Mouse (Mus musculus): ENCODE measurements at regions not wholly inside any gene's neighbourhood (a gene's known extent, or its start where the extent isn't known, plus 50 kb on each side); places are given as distances from the start of the nearest gene placed in this dataset.

DNA sequence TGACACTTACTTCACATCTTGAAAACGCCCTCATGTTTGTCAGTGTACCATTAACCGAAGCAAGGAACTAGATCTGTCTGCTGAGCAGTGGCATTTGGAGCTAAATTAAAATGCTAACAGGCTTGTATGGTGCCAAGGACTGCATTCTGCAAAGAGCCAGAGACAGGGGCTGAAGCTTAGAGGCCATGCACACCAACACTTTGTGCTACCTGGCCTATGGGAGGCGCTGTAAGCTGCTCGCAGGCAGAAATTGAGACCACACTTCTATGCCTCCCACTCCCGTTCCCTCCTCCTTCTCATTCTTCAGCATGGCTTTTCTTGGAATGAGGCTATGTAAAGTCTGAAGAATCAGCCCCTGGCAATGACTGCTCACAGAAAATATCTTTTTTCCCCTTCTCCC lies 476.2 kb downstream of the Tox3 start:
- H3K9me3 ChIP-seq: no peaks in the 10 kb centered on the region
- H3K4me1 ChIP-seq: no peaks in the 10 kb centered on the region
- WGBS: 70% methylated on average over 5 of the region's 5 CpGs
- no peak overlapping the region for H3K9ac ChIP-seq
- ATAC-seq (ENCODE audit: insufficient read depth, low FRiP score, low read depth): no peak
- H3K4me3 ChIP-seq (replicated peaks): no peak overlapping the region
- no peaks in the 10 kb centered on the region for H3K27me3 ChIP-seq (replicated peaks)
- H3K4me2 ChIP-seq: no peak overlapping the region
- no peaks in the 10 kb centered on the region for H3K36me3 ChIP-seq
- H3K27ac ChIP-seq: no peak overlapping the region

DNA sequence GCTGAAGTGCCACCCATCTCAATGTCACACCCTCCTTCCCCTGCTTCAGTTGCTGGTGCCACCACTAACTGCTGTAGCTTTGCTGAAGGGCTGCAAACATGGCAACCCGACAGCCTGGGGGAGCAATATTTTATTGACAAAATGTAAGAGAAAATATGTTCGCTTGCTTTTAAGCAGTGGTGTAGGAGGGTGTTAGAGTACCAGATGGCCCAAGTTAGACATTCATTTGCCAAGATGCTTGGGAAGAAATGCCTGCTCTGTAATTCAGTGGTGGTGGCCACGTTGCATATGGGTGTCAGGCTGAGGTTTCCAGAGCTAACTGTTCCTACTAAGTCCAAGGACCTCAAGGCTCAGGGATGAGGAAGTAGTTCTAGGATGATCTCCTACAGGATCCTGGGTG lies 488.3 kb downstream of the Tox3 start:
- ATAC-seq (ENCODE audit: insufficient read depth, low FRiP score, low read depth): no peak

DNA sequence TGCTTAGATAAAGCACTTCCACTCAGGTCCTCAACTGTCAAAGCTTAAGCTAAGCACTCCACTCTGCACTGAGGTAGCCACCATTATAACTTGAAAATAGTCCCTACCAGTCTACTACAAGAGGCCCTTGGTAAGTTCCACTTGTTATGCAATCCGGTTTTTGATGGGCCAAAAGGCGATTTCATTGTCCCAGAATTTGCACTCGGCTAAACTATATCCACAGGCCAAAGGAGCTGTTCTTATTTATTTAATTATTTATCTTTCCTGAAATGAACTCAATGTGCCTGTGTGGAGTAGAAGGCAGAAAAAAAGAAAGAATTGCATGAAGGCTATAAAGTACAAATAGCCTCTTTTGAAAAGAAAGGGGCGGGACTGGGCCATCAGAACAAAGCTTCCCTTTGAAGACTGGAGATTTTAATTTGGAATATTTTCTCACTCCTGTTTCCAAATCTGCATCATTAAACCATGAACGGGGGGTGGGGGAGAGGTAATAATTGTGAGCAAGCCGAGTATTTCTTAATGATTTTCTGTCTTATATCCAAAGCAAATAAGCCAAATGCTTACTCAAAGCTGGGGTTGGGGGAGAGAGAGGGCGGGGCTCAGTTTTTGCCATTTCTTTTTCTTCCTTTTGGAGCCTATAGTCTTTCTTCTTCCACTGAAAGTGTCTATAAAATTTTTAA lies 489.3 kb downstream of the Tox3 start:
- Histone ChIP-seq H3K4me3 (replicated peaks) (no peak overlapping the region), H3K9me3 (no peaks in the 10 kb centered on the region), H3K4me1 (no peaks in the 10 kb centered on the region), H3K27ac (no peak overlapping the region), H3K27me3 (replicated peaks) (no peaks in the 10 kb centered on the region), H3K9ac (no peak overlapping the region), H3K4me2 (no peak overlapping the region), H3K36me3 (no peaks in the 10 kb centered on the region)
- WGBS: 74% methylated on average over 7 of the region's 7 CpGs
- ATAC-seq (ENCODE audit: insufficient read depth, low FRiP score, low read depth): no peak

More for the DNA sequence above, 488.3 kb downstream of the Tox3 start:
- Histone ChIP-seq H3K36me3 (no peaks in the 10 kb centered on the region), H3K9ac (no peak overlapping the region), H3K27me3 (replicated peaks) (no peaks in the 10 kb centered on the region), H3K4me2 (no peak overlapping the region), H3K9me3 (no peaks in the 10 kb centered on the region), H3K4me1 (no peaks in the 10 kb centered on the region), H3K27ac (no peak overlapping the region), H3K4me3 (replicated peaks) (no peak overlapping the region)
- WGBS: 90% methylated on average over 3 of the region's 3 CpGs

DNA sequence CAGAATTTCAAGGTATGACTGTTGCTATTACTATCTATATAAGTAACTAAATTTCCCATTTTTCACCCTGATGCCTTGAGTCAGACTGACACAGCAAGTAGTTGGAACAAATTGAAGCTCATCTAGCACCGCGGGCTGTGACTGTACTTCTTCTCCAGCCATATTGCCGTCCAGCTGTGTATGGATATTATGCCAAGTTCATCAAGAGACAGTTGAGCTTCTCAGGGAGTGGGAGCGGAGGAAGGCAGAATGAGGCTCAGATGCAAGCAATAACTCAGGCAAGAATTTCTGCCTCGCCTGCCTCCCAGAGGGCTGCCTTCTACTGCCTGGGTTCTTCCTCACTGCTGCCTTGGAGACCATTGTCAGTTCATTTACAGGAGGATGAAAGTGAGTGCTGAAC lies 492.6 kb downstream of the Tox3 start:
- Histone ChIP-seq H3K4me3 (replicated peaks) (no peak overlapping the region), H3K36me3 (no peaks in the 10 kb centered on the region), H3K27ac (no peak overlapping the region), H3K27me3 (replicated peaks) (no peaks in the 10 kb centered on the region), H3K4me2 (no peak overlapping the region), H3K4me1 (no peaks in the 10 kb centered on the region), H3K9ac (no peak overlapping the region), H3K9me3 (no peaks in the 10 kb centered on the region)
- 73% methylated on average over 5 of the region's 5 CpGs for WGBS
- ATAC-seq (ENCODE audit: insufficient read depth, low FRiP score, low read depth): no peak

DNA sequence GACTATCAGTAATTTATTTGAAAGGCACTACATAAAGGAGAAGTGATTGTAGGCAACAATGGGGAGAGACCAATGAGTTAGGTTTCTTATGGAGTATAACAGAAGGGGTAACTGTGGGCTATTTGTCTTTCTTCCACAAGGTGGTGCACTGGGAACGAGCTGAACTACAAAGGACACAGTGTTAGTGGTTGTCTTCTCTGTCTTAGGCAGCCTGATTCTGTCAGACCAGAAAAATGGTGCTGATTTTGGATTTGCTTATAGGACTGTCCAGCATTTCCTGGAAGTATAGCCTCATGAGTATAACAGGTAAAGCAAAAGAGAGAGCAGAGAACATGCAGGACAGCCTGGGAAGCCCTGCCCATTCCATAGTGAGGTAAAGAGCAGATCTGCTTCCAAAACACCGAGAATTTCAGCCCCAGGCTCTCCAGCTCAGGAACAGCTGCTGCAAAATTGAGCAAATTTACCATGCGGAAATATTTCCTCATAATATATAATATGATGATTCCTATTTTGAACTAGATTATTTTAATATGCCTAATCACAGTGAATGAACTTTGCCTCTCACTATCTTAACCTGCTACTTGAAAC lies 497.8 kb downstream of the Tox3 start:
- Histone ChIP-seq H3K4me3 (replicated peaks) (no peak overlapping the region), H3K27me3 (replicated peaks) (no peaks in the 10 kb centered on the region), H3K9me3 (no peaks in the 10 kb centered on the region), H3K27ac (no peak overlapping the region), H3K36me3 (no peaks in the 10 kb centered on the region), H3K4me2 (no peak overlapping the region), H3K9ac (no peak overlapping the region), H3K4me1 (no peaks in the 10 kb centered on the region)
- ATAC-seq (ENCODE audit: insufficient read depth, low FRiP score, low read depth): 0 out of 2 replicates have a peak, but pooled peaks have one; percentile 47
- 40% methylated on average over 3 of the region's 3 CpGs for WGBS

DNA sequence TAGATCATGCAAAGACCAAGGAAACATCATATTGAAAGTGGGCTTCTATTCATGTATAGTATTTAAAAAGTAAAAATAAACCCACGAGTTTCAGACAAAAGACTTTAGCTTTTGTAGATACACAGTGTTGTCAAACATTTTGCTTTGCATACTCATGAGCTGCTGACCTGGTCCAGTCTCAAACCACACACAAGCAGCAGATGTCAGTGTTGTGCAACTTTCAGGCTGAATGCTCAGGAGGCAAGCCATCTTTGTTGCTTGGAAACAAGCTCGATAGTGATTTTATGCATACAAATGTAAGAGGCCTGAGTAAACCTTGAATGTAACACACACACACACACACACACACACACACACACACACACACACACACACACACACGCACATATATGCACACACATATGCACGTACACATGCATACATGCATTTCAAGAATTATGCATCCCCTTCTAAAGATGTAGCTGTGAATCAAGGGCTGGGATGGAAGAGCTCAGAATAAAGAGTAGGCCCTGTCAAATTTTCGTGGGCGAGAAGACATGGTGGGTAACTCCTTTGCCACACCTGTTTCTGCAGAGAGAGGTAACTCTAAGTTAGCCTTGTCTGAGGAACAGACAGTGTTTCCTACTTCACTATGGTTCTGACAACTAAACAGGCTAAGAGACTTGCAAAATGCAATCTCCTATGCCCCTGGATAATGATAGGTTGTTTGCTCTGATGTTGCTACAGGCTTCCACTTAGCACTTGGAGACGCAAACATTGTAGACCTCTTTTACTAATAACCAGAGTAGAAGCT lies 498.5 kb downstream of the Tox3 start:
- no peak overlapping the region for H3K4me2 ChIP-seq
- no peaks in the 10 kb centered on the region for H3K27me3 ChIP-seq (replicated peaks)
- H3K4me3 ChIP-seq (replicated peaks): no peak overlapping the region
- WGBS: 55% methylated on average over 7 of the region's 7 CpGs
- H3K9me3 ChIP-seq: no peaks in the 10 kb centered on the region
- H3K4me1 ChIP-seq: no peaks in the 10 kb centered on the region
- no peak overlapping the region for H3K27ac ChIP-seq
- ATAC-seq (ENCODE audit: insufficient read depth, low FRiP score, low read depth): no peak
- no peaks in the 10 kb centered on the region for H3K36me3 ChIP-seq
- no peak overlapping the region for H3K9ac ChIP-seq

DNA sequence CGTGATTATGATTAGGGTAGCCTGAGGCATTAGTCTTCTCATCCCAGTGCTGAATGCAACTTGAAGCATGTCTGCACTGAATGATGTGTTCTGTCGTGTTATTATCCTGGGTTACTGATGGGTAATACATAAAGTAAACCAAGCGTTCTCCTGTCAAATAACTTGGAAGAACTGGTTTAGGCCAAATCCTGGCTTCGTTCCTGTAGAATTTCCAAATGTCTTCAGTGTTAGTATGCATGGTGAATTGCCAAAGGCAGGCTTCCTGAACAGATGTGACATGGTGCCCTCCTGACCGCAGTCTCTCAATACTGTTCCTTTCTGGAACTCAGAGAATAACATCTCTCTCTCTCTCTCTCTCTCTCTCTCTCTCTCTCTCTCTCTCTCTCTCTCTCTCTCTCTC lies 509.6 kb downstream of the Tox3 start:
- no peak for ATAC-seq (ENCODE audit: insufficient read depth, low FRiP score, low read depth)
- Histone ChIP-seq H3K36me3 (no peaks in the 10 kb centered on the region), H3K27me3 (replicated peaks) (no peaks in the 10 kb centered on the region), H3K9me3 (no peaks in the 10 kb centered on the region), H3K4me2 (no peak overlapping the region), H3K9ac (no peak overlapping the region), H3K4me3 (replicated peaks) (no peak overlapping the region), H3K4me1 (no peaks in the 10 kb centered on the region), H3K27ac (no peak overlapping the region)
- 64% methylated on average over 5 of the region's 5 CpGs for WGBS

DNA sequence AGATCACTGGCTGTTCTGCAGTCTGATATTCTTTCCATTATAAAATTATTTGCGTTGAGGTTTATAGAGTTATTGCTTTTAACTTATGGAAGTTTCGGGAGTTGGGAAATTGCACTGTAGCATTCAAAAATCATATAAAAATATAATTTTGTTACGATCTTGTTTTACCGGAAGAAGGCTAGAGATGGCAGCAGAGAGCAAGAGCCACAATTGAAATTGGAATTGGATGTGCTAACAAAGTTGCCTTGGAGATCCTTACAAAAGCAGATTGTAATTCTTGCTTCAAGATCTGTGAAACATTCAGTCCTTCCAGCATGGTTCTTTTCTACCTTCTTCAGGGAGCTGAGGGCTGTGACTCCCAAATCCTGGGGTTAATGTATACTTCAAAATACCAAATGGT lies 514.4 kb downstream of the Tox3 start:
- WGBS: 68% methylated on average over 4 of the region's 4 CpGs
- Histone ChIP-seq H3K4me2 (no peak overlapping the region), H3K36me3 (no peaks in the 10 kb centered on the region), H3K9me3 (peaks cover 3% of the 10 kb centered on the region; the same call in 1 of the 2 replicates), H3K4me1 (no peaks in the 10 kb centered on the region), H3K27me3 (replicated peaks) (no peaks in the 10 kb centered on the region), H3K9ac (no peak overlapping the region), H3K27ac (no peak overlapping the region), H3K4me3 (replicated peaks) (no peak overlapping the region)
- no peak for ATAC-seq (ENCODE audit: insufficient read depth, low FRiP score, low read depth)

DNA sequence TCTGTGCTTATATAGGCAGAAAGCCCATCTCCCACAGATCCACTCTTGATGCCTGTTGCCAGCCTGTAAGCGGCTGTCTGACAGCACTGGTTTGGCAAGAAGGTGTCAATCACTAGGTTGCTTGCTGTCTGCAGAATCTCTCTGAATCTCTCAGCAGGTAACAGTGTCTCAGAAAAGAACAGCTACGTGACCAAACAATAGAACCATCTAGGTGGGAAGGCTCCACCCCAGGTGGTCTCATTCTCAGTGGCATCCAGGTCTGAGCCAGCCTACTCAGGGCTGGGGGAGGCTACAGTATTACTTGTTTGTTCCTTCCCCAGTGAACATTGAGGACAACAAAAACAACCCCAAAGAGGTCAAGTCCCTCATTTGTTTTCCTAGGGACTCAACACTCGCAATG lies 523.6 kb downstream of the Tox3 start:
- no peaks in the 10 kb centered on the region for H3K4me1 ChIP-seq
- WGBS: 44% methylated on average over 3 of the region's 3 CpGs
- H3K27ac ChIP-seq: no peak overlapping the region
- H3K4me3 ChIP-seq (replicated peaks): no peak overlapping the region
- no peaks in the 10 kb centered on the region for H3K36me3 ChIP-seq
- no peak for ATAC-seq (ENCODE audit: insufficient read depth, low FRiP score, low read depth)
- no peaks in the 10 kb centered on the region for H3K9me3 ChIP-seq
- no peak overlapping the region for H3K9ac ChIP-seq
- H3K27me3 ChIP-seq (replicated peaks): no peaks in the 10 kb centered on the region
- no peak overlapping the region for H3K4me2 ChIP-seq

DNA sequence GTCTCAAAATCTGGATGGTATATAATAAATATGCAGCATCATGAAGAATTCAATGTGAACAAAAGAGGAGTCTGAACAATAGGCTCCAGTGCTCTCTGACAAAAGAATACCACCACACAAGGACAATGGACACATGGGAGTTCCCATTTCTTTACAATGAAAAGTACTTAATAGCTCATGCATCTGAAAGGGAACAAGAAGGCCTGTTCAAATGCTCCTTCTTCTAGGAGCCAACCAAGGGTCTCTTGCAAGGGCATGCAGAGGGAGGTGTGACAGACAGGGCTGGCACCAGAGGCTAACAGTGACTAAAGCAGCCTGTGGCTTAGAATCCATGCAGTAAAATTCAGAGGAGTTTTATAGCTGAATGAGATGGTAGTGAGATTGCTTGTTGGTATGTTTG lies 524.5 kb downstream of the Tox3 start:
- Histone ChIP-seq H3K27me3 (replicated peaks) (no peaks in the 10 kb centered on the region), H3K36me3 (no peaks in the 10 kb centered on the region), H3K27ac (no peak overlapping the region), H3K9ac (no peak overlapping the region), H3K4me2 (no peak overlapping the region), H3K4me1 (no peaks in the 10 kb centered on the region), H3K4me3 (replicated peaks) (no peak overlapping the region), H3K9me3 (no peaks in the 10 kb centered on the region)
- ATAC-seq (ENCODE audit: insufficient read depth, low FRiP score, low read depth): no peak

DNA sequence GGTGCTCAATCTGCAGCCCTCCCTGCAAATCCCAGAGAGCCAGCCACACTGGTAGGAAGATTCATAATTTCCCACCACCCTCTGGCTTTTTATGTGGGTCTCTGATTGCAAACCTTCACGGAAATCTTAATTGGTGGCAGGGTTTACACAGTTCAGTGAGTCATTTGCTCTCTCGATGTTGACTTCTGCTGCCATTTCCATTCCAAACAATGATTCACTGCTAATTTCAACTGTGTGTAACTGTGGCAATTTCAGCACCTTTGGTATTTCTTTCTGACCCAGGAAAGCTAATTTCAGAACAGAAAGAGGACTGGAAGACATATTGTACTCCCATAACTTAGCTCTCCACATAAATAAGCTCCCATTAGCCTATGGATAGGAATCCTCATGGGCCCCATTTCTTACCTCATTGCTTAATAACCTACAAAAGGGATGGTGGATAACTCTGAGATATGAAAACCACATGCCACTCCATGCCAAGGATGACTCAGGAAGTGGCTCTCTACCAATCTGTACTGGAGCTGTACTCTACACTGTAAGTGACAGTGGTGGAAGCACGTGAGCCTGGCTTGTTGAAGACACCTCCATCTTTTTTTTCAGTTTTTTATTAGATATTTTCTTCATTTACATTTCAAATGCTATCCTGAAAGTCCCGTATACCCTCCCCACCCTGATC lies 536.0 kb downstream of the Tox3 start:
- no peak for ATAC-seq (ENCODE audit: insufficient read depth, low FRiP score, low read depth)
- no peaks in the 10 kb centered on the region for H3K4me1 ChIP-seq
- H3K27me3 ChIP-seq (replicated peaks): no peaks in the 10 kb centered on the region
- H3K27ac ChIP-seq: no peak overlapping the region
- H3K9ac ChIP-seq: no peak overlapping the region
- H3K9me3 ChIP-seq: no peaks in the 10 kb centered on the region
- no peak overlapping the region for H3K4me3 ChIP-seq (replicated peaks)
- 74% methylated on average over 4 of the region's 4 CpGs for WGBS
- H3K4me2 ChIP-seq: no peak overlapping the region
- no peaks in the 10 kb centered on the region for H3K36me3 ChIP-seq

DNA sequence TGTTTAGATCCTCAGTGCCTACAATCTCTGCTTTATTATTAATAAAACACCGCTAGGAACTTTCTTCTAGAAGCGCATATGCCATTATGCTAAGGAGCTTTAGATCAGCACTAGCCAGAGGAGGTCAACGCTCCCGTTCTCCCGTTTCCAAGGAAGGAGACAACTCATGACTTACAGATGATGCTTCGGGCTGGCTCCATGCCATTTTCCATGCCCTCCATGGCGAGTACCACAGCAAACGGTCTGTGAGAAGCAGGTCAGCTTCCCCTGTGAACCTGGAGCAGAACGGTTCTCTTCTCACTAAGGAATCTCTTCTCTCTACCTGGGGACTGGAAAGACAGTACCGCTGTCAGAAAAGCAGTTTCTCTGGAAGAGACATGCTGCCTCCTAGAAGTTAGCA lies 559.8 kb downstream of the Tox3 start:
- H3K9me3 ChIP-seq: no peaks in the 10 kb centered on the region
- 61% methylated on average over 10 of the region's 10 CpGs for WGBS
- no peak for ATAC-seq (ENCODE audit: insufficient read depth, low FRiP score, low read depth)
- no peak overlapping the region for H3K4me2 ChIP-seq
- no peak overlapping the region for H3K9ac ChIP-seq
- no peaks in the 10 kb centered on the region for H3K36me3 ChIP-seq
- 0 out of 2 replicates have a peak, but pooled peaks cover 4% of the 10 kb centered on the region for H3K27me3 ChIP-seq (replicated peaks)
- no peak overlapping the region for H3K27ac ChIP-seq
- no peaks in the 10 kb centered on the region for H3K4me1 ChIP-seq
- H3K4me3 ChIP-seq (replicated peaks): no peak overlapping the region

All from stomach, embryonic 15.5 days (tissue).